Mouse (Mus musculus) lung, postnatal 0 days (tissue): ENCODE results near the gene Tmem128.

ENCODE experiments used
- CTCF ChIP-seq: IDR thresholded peaks from 2 replicates; pipeline ENCODE4 v1.5.1; 2016; ENCODE audit warnings: antibody characterized with exemption, mild to moderate bottlenecking
- EP300 ChIP-seq: IDR thresholded peaks from 2 replicates; pipeline ENCODE4 v1.6.1; 2016; ENCODE audit warnings: antibody characterized with exemption, mild to moderate bottlenecking, control low read depth

DNA sequence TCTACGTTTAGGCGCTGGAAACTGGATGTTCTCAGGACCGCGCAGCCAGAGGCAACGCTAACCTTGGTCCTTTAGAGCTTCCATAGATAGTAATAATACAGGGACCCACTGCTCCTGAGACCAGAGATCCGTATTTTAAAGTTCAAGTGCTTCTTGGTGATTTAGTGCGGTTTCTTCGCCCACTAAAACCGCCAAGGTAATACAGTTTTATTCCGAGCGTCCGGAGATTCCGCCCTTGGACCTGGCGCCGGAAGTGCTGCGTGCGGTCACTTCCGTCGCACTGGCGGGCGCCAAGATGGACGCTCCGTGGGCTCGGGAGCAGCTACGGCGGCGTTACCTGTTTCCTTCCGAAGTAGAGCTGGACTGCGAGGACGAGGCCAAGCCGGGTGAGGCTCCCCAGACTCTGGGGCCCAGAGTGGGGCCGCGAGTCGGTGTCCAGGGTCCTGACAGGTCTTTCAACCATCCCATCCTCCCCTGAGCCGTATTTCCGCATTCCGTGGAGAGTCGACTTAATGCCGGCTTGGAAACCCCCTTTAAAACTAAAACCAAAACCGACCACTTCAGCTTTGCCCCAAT lies at the start of gene Tmem128:
- TF ChIP-seq CTCF (no peak), EP300 (0 out of 2 replicates have a peak, but pooled peaks have one; percentile 29)
